ENCODE assay signal across 8 mouse cellular contexts in the genomic region with DNA sequence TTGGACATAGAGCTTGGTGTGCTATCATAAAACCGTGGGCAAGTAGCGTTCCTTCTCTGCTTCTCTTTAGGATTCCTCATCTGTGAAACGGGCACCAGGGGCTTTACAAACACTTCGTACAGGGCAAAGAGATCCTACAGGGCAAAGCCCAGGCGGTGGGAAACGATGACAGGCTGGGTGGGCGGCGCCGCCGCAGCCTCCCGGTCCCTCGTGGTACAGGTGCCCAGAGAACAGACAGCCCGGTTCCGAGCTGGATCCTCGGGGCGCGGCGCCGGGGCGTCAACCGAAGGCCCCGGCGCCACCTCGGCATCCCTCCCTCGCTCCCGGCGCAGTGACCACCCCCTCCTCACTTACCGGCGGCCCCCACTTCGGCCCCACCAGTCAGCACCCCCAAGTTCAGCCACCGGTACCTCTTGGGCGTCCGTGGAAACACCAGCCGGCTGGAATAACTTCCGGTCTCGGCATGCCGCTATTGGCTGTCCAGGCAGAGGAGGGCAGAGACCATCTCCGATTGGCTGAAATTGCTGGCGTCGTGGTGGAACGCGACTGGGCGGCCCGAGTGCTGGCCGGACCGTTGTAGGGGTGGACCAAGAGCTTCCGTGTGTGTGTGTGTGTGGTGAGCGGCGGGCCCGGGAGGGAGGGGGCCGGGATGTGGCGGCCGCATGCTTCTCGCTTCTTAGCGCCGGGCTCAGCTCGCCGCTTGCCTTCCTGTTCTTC. TPM values are rescaled to one million over a fixed set of nuclear protein-coding genes. Genes with fewer than 3 reads are reported as not detected.
DNase-seq lines count a peak whose midpoint lies in the region; ATAC-seq and TF ChIP-seq lines count a peak whose summit lies in the region.

A gene (minus strand): TSS at position 460 of the 717 bp plus-strand sequence.

- peak within 1 kb of the TSS; percentile 91 for H3K27ac ChIP-seq in gastrocnemius, adult 2 months
- H3K27ac ChIP-seq in hindbrain, postnatal 0 days = peak within 1 kb of the TSS; percentile 54; the same call in 1 of the 2 replicates
- peak within 1 kb of the TSS; percentile 83 for H3K27ac ChIP-seq in left cerebral cortex, adult 2 months

- WGBS in hindbrain, postnatal 0 days = under 1% methylated on average over 56 of the region's 58 CpGs

- H3K4me1 ChIP-seq in hindbrain, postnatal 0 days (ENCODE audit: insufficient read depth, low read length) = peaks cover 13% of the 10 kb centered on the region

- H3K9me3 ChIP-seq in hindbrain, postnatal 0 days (ENCODE audit: low read length) = no peaks in the 10 kb centered on the region

- peak within 1 kb of the TSS; percentile 83 for H3K9ac ChIP-seq in hindbrain, postnatal 0 days (replicated peaks; ENCODE audit: low read length)

- peak within 1 kb of the TSS; percentile 92 for H3K4me3 ChIP-seq in gastrocnemius, adult 2 months
- peak within 1 kb of the TSS; percentile 93 for H3K4me3 ChIP-seq in hindbrain, postnatal 0 days (ENCODE audit: low read length)
- peak within 1 kb of the TSS; percentile 75 for H3K4me3 ChIP-seq in left cerebral cortex, adult 2 months

- intact Hi-C loops in gastrocnemius, adult 2 months (cut with DNase I) = no loop called here
- intact Hi-C loops in left cerebral cortex, adult 2 months (cut with DNase I) = loop anchor here (5.0 kb wide), 2 partner anchors 82 to 102 kb away; a partner anchor contains a TSS

- H3K36me3 ChIP-seq in hindbrain, postnatal 0 days (ENCODE audit: insufficient read depth, low read length) = no peaks in the 10 kb centered on the region; the same call in 1 of the 2 replicates

- peak within 1 kb of the TSS; percentile 89 for H3K4me2 ChIP-seq in hindbrain, postnatal 0 days (ENCODE audit: low read depth, low read length)

- no peak for TF ChIP-seq CTCF in gastrocnemius, adult 2 months (IDR thresholded peaks at IDR 0.05)
- no peak for TF ChIP-seq CTCF in hindbrain, postnatal 0 days (IDR thresholded peaks at IDR 0.05; ENCODE audit: low read depth)
- TF ChIP-seq CTCF in left cerebral cortex, adult 2 months (IDR thresholded peaks at IDR 0.05) = no peak

- DNase-seq in ZHBTc4 (ENCODE audit: low read depth, low spot score) = peak; percentile 98
- DNase-seq in gastrocnemius, adult 2 months = peak; percentile 98
- peak; percentile 97 for DNase-seq in hindbrain, postnatal 0 days (ENCODE audit: low spot score)
- peak; percentile 93 to 94 for DNase-seq in left cerebral cortex, adult 2 months (ENCODE audit: extremely low spot score in 1 of 2, low spot score in 2 of 2)
- peak; percentile 95 to 97 for DNase-seq in right cerebral cortex, adult 2 months (ENCODE audit: low spot score in 2 of 2)
- DNase-seq in urinary bladder, postnatal 14 days (ENCODE audit: low spot score) = peak; percentile 95

- peak; percentile 98 for ATAC-seq in common myeloid progenitor, adult 5-6 weeks (replicated peaks; ENCODE audit: low read depth, poor library complexity, severe bottlenecking)
- peak; percentile 100 for ATAC-seq in hindbrain, postnatal 0 days
- peak; percentile 96 for ATAC-seq in megakaryocyte, adult 5-6 weeks (ENCODE audit: poor library complexity, severe bottlenecking)

- H3K27me3 ChIP-seq in hindbrain, postnatal 0 days (ENCODE audit: insufficient read depth, low read length) = no peaks in the 10 kb centered on the region

RNA-seq across cellular contexts. Expression of the gene that starts here (rescaled TPM):
- total RNA-seq in common myeloid progenitor, adult 5-6 weeks (2017) = 40.2 and 48.6 TPM in 2 replicates
- total RNA-seq in gastrocnemius, adult 2 months (2021) = 10 to 100 TPM; 28.4 to 29.1 TPM
- 114 and 123 TPM in 2 replicates for total RNA-seq in hindbrain, postnatal 0 days (2014; rRNA removed)
- polyA plus RNA-seq in hindbrain, postnatal 0 days (2015; fragmentation: Nextera tagmentation; extraction: Ambion mirVana) = 92.4 and 95.4 TPM in 2 replicates
- 10 to 100 TPM; 84.8 to 86.0 TPM for total RNA-seq in left cerebral cortex, adult 2 months (2021)
- 20.0 and 22.6 TPM in 2 replicates for total RNA-seq in megakaryocyte, adult 5-6 weeks (2015)
- 47.8 and 51.9 TPM in 2 replicates for total RNA-seq in megakaryocyte, adult 5-6 weeks (2017)

Comparison
In these comparisons a context has a peak if more than half of its experiments do, and no peak if none do; other contexts are left out.
1. Peak in every context shown above with its lines: DNase-seq, ATAC-seq, H3K4me3 ChIP-seq and H3K27ac ChIP-seq.